Mouse (Mus musculus) liver, postnatal 0 days (tissue): ENCODE measurements around the gene Camkv.

Experiments
- CTCF ChIP-seq: sonication (generic); IDR thresholded peaks from 2 replicates; pipeline ENCODE4 v1.5.1; 2016; ENCODE audit warnings: antibody characterized with exemption, low read depth
- EP300 ChIP-seq: IDR thresholded peaks from 2 replicates; pipeline ENCODE4 v1.6.1; 2016; ENCODE audit warnings: antibody characterized with exemption, low read depth, mild to moderate bottlenecking

DNA sequence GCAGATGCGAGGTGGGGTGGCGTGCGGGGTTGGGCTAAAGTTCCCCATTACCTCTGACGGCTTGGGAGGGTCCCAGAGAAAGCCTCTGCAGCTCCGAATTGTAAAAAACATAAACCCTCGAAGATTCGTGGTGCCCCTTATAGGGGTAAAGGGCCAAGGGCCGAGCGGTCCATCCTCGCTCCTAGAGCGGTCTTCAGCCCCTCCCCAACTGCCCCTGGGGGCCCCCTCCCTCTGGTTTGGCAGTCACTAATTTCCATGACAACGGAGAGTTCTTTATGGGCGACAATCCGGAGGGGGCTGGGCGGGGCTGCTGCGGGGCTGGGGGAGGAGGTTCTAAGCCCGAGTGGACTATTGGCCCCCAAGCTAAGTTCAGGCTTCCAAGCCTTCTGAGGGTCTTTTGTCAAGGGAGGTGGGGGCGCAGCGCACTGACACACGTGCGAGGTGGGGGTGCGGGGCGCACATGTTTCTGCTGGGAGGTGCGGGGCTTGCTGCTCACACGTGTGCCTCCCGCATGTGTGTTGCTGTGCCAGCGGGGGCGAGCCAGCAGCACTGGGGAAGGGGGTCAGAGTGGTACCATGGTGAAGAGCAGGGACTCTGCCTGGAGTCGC, 845 bp downstream of the Camkv start:
- TF ChIP-seq CTCF (no peak), EP300 (no peak)
